Mouse (Mus musculus) frontal cortex, adult (tissue): ENCODE measurements around the gene Cct5.
A peak's percentile ranks its signal among the peaks of the same experiment; 100 is the strongest.
"Not testable (repeated sequence)": the region's sequence is repeated elsewhere in the genome, so short reads cannot be mapped to it uniquely, and the experiment has no call there.

Experiments
- ATAC-seq: cut with Nextera tagmentation; 2 replicates; pipeline ENCODE4 v1.9.2; 2017; ENCODE audit warnings: mild to moderate bottlenecking, moderate library complexity, mixed read lengths; ENCODE audit not compliant: low TSS enrichment

Gene Cct5

DNA sequence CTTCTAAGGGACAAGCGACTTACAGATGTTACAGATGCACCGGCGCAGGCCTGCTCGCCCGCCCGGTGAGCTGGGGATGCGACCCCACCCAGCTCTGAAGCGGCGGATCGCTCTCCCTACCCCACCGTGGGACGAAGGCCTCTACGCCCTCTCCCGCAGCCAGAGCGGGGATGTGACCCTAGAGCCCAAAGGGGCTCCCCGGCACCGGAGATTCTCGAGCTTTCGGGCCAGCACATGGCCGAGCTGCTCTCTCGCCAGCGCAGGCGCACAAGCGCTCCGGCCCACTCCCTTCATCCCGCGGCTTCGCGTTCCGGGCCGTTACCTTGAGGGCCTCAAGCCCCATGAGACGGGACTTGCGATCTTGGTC, 342 bp downstream of the Cct5 start:
- peak; percentile 81 for ATAC-seq

DNA sequence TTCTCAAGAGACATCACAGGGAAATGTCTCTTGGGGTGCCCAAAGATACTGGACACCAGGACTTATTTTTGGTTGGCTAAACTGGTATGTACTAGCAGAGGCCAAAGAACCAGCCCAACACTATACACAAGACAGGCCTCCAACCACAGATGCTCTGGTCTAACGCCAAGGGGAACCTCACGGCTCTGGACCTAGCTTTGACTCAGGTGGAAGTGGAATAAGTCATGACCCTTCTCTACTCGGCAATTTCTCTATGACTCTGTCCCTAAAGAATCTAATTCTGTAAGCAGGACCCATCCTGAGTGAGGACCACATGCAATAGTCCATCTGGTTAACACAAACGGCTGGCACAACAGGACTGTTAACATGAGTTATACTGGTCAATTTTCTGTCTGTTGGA, 1.8 kb downstream of the Cct5 start:
- no peak for ATAC-seq

DNA sequence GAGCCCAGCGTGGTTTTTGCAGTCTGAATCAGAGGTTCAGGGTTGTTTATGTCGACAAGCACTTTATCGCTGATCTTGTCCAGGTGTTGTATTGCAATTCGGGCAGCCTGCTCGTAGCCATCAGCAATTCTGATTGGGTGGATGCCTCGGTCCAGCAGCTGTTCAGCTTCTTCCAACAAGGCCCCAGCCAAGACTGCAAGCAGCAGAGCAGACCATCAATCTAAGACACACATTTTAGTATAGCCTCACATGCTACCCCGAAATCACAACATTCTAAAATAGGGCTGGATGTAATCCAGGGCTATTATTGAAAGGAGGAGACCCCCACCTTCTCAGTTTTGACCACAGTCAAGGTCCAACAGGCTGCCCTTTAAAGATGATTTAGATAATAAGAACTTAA, 6.0 kb downstream of the Cct5 start:
- ATAC-seq, result no peak

DNA sequence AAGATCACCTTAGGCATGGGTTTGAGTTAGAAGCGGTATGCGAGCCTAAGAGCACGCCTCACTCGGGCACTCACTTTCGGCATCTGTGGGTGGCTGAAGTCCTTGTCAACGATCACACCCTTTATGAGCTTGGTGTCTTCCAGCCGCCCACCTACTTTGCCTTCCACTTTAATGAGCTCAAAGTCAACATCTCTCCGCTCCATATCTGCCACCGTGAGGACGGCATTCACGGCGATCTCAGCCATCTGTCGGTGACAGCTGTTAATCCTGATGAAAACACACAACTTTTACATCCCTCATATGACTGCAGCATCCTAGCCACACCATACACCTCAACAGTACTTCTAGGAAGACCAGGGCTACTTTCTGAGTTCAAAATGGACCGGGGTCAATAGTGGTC, 7.3 kb downstream of the Cct5 start:
- peak; percentile 42 for ATAC-seq

DNA sequence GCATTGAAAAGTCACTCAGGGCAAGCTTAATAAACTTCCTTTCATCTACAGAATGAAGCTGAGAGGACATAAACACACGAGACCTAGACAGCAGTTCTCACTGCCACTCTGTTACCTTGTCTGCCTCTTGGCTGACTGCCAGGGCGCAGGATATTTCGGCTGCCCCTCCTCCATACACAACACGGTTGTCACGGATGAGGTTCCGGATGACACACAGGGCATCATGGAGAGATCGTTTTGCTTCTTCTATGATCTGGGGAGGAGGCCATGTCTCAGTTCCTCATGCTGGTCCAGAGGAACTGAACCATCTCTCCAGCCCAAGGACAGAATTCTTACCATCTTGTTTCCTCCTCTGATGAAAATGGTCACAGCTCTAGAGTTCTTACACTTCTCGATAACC, 9.1 kb downstream of the Cct5 start:
- no peak for ATAC-seq

DNA sequence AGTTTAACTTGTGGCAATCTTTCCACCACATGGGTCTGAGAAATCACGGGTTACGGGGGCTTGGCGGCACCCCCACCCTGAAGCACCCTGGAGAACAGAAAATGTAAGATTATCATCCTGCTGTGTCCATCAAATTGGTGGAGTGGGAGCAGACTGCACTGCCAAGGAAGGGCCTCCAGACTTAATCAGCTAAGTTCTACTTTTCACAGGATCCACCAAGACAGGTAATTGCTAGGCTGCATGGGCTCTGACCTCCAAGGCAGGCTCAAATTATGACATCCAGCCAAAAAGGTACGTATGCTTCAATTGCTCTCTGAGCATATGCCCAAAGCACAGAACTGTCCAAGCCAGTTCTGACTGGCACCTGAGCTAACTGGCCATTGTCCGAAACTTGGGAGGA, 11.4 kb downstream of the Cct5 start:
- ATAC-seq, result no peak

DNA sequence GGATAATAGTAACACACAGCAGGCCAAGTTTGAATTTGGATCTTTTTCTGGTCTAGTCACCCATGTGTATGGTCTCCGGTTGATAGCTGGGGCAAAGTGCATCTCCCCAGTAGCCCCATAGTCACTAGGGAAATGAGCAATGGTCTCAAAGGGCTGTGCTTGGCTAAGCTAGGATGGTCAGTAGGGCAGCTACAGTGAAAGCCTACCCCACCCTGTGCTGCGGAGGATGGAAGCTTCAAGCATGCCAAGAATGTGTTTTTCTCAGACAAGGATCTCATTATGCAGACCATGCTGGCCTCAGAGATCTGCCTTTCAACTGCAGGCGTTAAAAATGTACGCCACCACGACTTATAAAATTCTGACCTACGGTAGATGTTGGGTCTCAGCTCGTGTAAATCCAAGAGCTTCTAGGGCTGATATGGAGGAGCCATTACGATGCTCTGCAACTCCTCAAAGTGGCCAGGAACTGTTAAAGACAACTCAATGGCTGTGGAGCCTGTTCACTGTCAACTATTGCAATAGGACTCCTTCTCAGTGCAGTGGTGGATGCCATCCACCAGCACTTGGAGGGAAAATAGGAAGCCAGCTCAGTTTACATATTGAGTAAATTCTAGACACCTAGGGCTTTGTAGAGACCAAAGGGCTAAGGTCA, 12.5 kb downstream of the Cct5 start:
- no peak for ATAC-seq

DNA sequence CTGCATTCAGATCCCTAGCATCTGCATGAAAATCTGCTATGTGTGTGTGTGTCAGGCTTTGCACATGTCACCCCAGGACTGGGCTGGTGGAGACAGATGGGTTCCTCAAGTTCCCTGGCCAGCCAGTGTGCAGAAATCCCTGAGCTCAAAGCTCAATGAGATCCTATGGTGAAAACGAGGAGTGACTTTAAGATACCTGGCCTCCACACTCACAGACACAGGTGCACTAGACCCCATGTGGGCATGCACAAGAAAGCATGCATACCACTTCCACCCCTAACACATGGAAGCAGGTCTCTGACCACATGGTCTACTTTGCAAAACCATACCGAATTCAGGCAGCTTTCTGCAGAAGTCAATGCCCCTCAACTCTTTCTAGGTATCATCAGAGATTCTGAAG, 13.8 kb downstream of the Cct5 start:
- no peak for ATAC-seq

DNA sequence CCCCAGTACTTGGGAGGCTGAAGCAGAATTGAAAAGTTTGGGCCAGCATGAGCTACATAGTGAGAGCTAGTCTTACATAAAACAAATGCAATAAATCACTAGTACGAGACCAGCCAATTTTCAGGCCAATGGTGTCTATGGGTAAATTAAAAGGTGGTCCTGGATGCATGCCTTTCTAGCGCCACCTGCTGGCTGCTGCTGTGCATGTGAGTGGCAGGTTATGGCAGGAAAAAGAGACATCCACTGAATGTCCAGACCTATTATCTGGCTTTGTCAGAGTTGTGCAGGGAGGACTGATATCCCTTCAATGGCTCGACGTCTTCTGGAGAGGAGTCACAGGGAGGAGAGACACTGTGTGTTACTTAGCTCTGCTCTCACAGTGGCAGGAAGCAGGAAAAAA, 15.1 kb downstream of the Cct5 start:
- ATAC-seq, result peak; percentile 54

DNA sequence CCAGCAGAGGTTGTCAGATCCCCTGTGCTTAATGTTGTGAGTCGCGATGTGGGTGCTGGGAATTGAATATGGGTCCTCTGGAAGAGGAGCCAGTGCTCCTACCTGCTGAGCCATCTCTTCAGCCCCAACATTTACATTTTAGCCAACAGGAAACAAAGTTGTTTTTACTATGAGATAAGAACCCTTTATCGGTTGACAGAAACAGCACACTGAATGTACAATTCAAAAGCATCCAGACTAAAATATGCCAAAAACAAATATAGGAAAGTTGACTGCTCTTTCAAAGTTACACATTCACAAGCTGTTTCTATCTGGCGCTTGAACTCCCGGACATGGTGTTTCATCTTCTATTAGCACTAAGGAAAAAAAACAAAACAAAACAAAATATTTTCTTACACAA, 15.5 kb downstream of the Cct5 start:
- ATAC-seq, result no peak

DNA sequence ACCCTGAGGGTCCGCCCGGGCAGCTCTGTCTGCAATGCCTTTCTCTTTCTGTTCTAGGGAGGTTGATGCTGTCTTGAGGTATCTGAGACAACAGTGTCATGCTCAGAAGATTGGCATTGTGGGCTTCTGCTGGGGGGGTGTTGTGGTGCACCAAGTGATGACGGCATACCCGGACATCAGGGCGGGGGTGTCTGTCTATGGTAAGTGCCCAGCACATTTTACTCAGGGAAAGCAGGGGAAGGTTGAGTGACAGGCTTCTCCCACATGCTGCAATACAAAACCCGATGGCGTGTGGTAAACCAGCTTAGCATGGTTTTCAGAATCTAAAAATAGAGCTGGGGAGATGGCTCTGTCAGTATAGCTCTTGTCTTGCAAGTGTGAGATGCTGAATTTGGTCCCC, 16.4 kb downstream of the Cct5 start:
- ATAC-seq, result peak; percentile 86

DNA sequence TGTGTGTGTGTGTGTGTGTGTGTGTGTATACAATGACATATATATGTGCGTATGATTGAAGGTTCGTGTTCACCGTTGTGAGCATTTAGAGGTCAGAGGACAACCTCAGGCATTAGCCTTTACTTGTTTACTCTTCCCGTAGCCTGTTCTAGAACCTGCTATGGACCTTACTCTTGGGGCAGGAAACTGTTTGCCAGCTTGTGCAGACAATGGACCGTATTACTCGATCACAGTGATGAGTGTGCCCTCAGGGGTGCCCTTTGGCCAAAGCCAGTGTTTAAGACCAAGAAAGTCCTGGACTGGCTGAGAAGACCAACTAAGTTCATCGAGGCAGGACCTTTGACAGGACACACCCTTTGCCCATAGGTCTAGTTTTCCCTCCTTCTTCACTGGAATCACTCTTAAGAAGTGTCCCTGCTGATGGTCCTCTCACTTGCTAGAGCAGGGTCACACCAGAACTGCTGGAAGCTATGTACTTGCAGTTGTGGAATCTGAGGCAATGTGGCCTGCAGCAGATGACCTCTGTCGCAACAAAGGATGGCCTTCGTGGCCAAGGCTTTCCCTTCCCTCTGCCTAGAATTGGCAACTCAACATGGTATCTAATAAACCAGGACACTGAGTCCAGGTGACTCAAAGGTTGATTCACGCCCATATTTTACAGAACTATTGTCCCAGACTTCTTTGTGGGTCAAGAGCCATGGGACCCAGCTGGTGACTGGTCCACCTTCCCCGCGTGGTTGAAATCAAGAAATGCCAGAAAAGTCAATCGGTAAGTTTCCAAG, 18.1 kb downstream of the Cct5 start:
- ATAC-seq, result no peak

DNA sequence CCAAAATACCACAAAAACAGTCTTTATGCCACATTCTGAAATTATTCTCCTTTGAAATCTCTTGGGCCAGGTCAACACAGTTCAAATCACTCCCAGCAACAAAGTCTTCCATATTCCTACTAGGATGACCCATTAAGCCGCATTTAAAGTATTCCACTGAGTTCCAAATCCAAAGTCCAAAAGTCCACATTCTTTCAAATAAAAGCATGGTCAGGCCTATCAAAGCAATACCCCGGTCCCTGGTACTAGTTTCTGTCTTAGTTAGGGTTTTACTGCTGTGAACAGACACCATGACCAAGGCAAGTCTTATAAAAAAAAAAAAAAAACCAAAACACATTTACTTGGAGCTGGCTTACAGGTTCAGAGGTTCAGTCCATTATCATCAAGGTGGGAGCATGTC, 20.5 kb downstream of the Cct5 start:
- ATAC-seq, result not testable (repeated sequence)

DNA sequence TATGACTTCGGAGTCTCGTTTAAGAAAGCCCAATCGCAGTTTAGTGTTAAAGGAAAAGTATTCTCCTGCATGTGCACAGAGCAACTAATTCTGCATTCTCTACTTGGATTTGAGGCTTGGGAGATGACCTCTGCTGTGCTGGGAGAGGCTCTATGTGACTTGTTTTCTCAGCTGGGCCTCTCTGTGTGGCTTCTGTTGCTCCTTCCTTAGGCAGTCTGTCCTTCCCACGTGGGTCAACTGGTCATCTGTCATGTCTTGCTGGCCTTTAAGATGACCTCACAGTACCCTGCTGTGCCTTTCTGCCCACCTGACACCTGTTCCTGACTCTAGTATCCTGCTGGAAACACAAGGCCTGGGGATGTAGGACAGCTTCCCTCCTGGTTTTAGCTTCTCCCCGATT, 25.5 kb downstream of the Cct5 start:
- no peak for ATAC-seq

DNA sequence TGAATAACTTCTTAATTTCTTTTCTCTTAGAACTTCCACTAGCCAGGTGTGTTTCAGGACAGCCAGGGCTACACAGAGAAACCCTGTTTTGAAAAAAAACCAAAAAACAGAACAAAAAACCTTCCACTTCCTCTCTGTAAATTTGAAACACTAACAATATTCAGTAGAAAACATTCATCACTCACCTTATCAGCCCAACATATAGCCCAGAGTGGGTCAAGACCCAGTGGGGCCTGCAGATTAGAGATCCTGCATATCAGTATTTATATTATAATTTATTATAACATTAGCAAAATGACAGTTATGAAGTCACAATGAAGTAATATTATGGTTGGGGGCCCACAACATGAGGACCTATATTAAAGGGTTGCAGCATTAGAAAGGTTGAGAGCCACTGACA, 27.9 kb downstream of the Cct5 start:
- no peak for ATAC-seq

DNA sequence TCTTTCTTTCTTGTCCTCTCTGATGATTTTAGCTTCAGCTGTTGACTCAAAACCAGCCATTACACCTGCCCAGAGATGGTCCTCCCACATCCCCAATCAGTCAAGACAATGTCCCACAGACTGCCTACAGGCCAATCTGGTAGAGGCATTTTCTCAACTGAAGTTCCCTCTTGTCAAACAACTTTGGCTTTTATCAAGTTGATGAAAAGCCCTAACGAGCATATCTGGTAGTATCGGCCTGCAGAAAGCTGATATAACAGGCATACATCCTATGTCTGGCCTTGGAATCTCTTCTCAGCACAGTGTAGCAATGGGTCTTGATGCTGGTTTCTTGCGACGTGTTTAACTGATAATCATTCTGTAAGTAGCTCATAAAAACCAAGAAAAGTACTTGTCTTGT, 28.3 kb downstream of the Cct5 start:
- ATAC-seq, result no peak

DNA sequence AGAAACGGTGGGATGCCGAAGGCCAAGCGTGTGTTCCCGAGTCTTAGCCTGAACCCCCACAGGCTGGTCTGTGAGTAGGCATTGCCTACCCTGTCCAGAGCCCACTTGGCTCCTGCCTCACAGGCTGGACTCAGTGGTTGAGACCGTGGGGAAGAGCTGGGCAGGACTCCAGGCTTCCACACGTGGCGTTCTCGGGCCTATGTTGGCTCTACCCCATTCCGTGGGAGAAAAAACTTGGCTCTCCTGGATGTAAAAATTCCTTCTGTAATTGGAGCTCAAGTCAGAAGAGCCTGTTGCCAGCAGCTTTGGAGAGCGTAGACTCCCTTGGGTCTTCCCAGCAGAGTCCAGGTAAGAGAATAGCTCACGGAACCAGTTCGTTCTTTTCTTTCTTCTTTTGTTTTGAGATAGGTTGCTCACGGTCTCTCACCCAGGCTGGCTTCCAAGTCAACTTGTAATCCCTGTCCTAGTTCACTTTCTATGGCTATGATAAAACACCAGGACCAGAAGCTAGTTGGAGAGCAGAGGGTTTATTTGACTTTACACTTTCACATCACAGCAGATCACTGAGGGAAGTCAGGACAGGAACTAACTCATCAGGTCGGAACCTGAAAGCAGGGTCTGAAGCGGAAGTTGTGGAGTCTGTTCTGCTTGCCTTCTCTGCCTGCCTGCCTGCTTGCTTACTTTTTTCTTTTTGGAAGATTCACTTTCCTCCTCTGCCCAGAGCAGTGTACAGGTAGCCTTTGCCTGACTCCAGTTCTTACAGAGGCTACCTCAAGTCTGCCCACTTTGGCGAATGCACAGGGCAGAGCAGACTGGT, 29.5 kb downstream of the Cct5 start:
- peak; percentile 93 for ATAC-seq

DNA sequence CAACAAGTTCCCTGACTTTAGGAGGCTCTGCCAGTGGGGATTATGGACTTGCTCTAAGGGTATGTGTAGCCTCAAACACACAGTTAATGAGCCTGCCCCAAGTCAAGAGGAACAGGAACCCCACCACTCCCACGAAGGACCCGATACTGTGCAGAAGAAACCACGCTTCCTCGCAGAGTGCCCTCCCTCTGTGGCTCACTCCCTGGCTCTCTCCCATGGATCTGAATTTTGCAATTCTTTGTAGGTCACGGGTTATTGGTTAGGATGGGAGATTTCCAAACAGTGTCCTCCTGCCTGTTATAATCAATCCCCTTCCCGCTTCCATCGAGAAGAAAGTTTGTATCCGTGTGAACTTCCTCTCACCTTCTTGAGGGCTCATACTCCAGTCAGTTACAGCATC, 30.6 kb downstream of the Cct5 start:
- no peak for ATAC-seq

DNA sequence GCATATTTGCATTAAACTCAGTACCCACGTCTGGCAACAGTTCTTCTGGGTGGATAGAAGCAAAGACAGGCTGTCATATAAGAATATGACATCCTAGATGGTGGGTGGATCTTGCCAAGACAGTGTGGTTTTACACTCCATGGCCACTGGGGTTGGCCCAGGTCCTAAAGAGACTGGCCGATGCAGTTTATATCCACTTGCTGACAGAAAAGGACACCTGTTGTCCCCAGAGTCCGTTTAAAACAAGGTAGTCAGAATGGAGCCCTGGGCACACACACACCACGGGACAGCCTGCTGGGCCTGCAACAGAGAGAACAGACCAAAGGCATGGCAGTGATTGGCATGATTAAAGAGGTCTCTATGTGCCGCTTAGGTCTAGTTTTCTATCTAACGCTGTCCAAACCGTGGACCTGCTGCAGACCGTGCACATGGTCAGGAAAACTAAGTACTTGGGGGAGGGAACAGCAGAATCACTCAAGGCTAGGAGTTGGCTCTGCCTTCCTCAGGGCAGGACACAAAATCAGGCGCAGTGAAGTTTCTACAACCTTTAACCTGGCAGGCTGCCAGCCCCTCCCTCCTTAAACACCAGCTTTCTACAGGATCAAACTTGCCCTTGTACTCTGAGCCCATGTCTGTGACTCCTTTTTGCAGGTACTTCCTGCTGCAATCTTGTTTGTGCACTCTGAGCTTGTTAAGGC, 32.1 kb downstream of the Cct5 start:
- no peak for ATAC-seq

DNA sequence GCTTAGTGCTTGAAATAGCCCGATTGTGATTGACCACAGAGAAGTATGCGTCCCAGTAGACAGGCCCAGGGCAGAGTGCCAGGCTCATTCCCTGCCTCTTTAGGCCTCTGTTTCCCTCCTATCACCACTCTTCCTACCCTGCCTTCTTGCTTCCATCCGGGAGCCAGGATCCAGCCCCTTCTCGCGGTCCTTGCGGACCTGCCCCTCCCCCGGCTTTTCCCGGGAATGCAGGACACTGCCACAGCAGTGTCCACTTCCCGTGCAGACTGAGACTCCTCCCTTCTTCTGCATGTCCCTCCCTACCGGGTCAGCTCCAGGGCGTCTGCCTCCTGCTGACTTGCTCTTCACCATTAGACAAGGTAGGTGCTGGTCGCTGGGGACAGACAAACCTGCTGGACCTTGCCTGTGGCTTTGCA, 33.0 kb downstream of the Cct5 start:
- ATAC-seq, result no peak

DNA sequence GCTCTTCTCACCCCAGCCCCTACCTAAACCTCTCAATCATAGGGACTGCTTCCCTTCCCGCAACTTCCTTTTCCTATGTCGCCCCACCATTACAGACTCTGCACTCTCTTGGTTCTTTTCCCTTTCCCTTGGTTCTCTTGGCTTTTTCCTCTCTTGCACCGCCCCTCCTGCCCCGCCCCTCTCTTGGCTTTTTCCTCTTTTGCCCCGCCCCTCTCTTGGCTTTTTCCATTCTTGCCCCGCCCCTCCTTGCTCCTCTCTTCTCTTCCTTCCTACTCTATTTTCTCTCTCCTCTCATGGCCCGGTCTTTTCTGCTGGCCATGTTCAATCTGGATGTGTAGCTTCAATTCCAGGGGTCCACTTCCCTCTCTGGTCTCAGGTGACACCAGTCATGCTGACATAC, 34.2 kb downstream of the Cct5 start:
- ATAC-seq, result no peak

DNA sequence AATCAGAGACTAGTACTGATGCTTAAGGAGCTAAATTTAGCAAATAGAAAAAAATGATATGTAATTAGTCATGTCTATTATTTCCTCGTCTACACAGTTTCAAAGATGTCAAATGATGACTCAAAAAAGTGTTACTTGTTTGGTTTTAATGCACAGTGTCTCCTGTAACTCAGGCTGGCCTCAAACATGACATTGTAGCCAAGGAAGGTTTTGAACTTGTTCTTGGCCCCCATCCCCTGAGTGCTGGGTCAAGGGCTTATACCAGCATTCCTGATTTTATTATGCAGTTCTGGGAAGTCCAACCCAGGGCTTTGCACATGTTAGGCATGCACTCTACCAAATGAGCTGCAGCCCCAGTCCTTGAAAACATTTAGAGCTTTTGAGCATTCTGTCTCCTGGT, 35.8 kb downstream of the Cct5 start:
- ATAC-seq, result no peak
